In the genomic region with DNA sequence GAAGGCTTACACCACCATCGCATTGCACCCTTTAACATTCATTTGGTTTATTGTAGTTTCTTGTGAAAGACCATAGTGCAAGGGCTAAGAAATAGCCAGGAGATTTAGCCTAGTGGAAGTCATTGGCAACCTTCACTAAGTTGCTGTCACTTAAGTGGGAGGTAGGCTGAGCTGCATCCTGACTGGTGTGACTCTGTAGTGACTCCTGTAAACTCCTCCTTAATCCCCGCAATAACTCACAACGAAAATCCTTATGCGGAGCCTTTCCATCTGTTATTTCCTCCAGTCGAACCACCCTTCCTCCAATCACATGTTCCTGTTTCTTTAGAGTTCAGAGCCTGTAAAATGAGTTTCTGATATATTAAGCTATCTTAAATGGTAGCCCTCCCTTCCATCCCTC, we compare ENCODE assay signal across 8 mouse cellular contexts. TPM values are rescaled to one million over a fixed set of nuclear protein-coding genes. Genes with fewer than 3 reads are reported as not detected.
A peak's percentile ranks its signal among the peaks of the same experiment; 100 is the strongest.
DNase-seq lines count a peak whose midpoint lies in the region; ATAC-seq and TF ChIP-seq lines count a peak whose summit lies in the region.

No protein-coding gene starts in this region.

- peak overlapping the region; percentile 83 for H3K4me3 ChIP-seq in kidney, adult 2 months (ENCODE audit: insufficient read depth, low read depth, low read length)
- H3K4me3 ChIP-seq in forebrain, embryonic 15.5 days: peak overlapping the region; percentile 82
- peak overlapping the region; percentile 94 for H3K4me3 ChIP-seq in liver, embryonic 11.5 days (ENCODE audit: low read depth, low read length)
- peak overlapping the region; percentile 89 for H3K4me3 ChIP-seq in stomach, embryonic 15.5 days (replicated peaks)

- no peaks in the 10 kb centered on the region for H3K36me3 ChIP-seq in kidney, adult 2 months (ENCODE audit: control insufficient read depth, insufficient read depth, low read length)
- H3K36me3 ChIP-seq in forebrain, embryonic 15.5 days: no peaks in the 10 kb centered on the region
- H3K36me3 ChIP-seq in liver, embryonic 11.5 days (ENCODE audit: control insufficient read depth, insufficient read depth, low read length): no peaks in the 10 kb centered on the region
- no peaks in the 10 kb centered on the region for H3K36me3 ChIP-seq in stomach, embryonic 15.5 days

- peaks cover 14% of the 10 kb centered on the region; the same call in 1 of the 2 replicates for H3K4me1 ChIP-seq in kidney, adult 2 months (ENCODE audit: control insufficient read depth, insufficient read depth, low read length)
- H3K4me1 ChIP-seq in forebrain, embryonic 15.5 days: peaks cover 16% of the 10 kb centered on the region
- peaks cover 34% of the 10 kb centered on the region for H3K4me1 ChIP-seq in liver, embryonic 11.5 days (replicated peaks; ENCODE audit: control insufficient read depth, insufficient read depth, low read length)
- peaks cover 16% of the 10 kb centered on the region for H3K4me1 ChIP-seq in stomach, embryonic 15.5 days

- no peaks in the 10 kb centered on the region for H3K9me3 ChIP-seq in forebrain, embryonic 15.5 days
- H3K9me3 ChIP-seq in liver, embryonic 11.5 days (ENCODE audit: control insufficient read depth, low read length): no peaks in the 10 kb centered on the region
- no peaks in the 10 kb centered on the region for H3K9me3 ChIP-seq in stomach, embryonic 15.5 days

- no peaks in the 10 kb centered on the region for H3K27me3 ChIP-seq in kidney, adult 2 months (replicated peaks; ENCODE audit: control insufficient read depth, insufficient read depth, low read length)
- no peaks in the 10 kb centered on the region for H3K27me3 ChIP-seq in forebrain, embryonic 15.5 days
- H3K27me3 ChIP-seq in liver, embryonic 11.5 days (replicated peaks; ENCODE audit: control insufficient read depth, insufficient read depth, low read length): no peaks in the 10 kb centered on the region
- no peaks in the 10 kb centered on the region for H3K27me3 ChIP-seq in stomach, embryonic 15.5 days (replicated peaks)

- H3K9ac ChIP-seq in forebrain, embryonic 15.5 days (replicated peaks): peak overlapping the region; percentile 97
- H3K9ac ChIP-seq in liver, embryonic 11.5 days (ENCODE audit: low read depth, low read length): peak overlapping the region; percentile 55
- no peak overlapping the region for H3K9ac ChIP-seq in stomach, embryonic 15.5 days

- no peak for TF ChIP-seq POLR2A in kidney, adult 2 months (IDR thresholded peaks at IDR 0.05; ENCODE audit: low read depth, low read length)

- ATAC-seq in forebrain, embryonic 15.5 days (replicated peaks): peak; percentile 18
- ATAC-seq in liver, embryonic 11.5 days (replicated peaks; ENCODE audit: low FRiP score): no peak; the same call in 1 of the 2 replicates
- ATAC-seq in stomach, embryonic 15.5 days (ENCODE audit: insufficient read depth, low FRiP score, low read depth): peak; percentile 3; the same call in 1 of the 2 replicates

- TF ChIP-seq CTCF in kidney, adult 2 months (conservative IDR thresholded peaks at IDR 0.05; ENCODE audit: insufficient read depth, insufficient read length, low read depth, low read length): no peak

- peak overlapping the region; percentile 85 for H3K4me2 ChIP-seq in forebrain, embryonic 15.5 days (replicated peaks)
- peak overlapping the region; percentile 63 for H3K4me2 ChIP-seq in liver, embryonic 11.5 days
- peak overlapping the region; percentile 72 for H3K4me2 ChIP-seq in stomach, embryonic 15.5 days

- 9% methylated on average over 5 of the region's 5 CpGs for WGBS in kidney, adult 2 months
- 20% methylated on average over 5 of the region's 5 CpGs for WGBS in forebrain, embryonic 15.5 days
- 15% methylated on average over 5 of the region's 5 CpGs for WGBS in liver, embryonic 11.5 days
- 13% methylated on average over 5 of the region's 5 CpGs for WGBS in stomach, embryonic 15.5 days

- peak overlapping the region; percentile 64 for H3K27ac ChIP-seq in kidney, adult 2 months (ENCODE audit: insufficient read depth, low read depth, low read length)
- H3K27ac ChIP-seq in forebrain, embryonic 15.5 days (replicated peaks): peak overlapping the region; percentile 100
- H3K27ac ChIP-seq in liver, embryonic 11.5 days (ENCODE audit: low read depth, low read length): peak overlapping the region; percentile 98
- H3K27ac ChIP-seq in stomach, embryonic 15.5 days: peak overlapping the region; percentile 100

- DNase-seq in kidney, adult 2 months: no peak
- DNase-seq in kidney, postnatal 14 days: no peak
- peak; percentile 80 for DNase-seq in MEL-GATA-1-ER (ENCODE audit: extremely low read depth, low read depth)
- DNase-seq in liver, embryonic 11.5 days (ENCODE audit: low spot score): no peak
- DNase-seq in layer of hippocampus, postnatal 36 days: no peak
- no peak for DNase-seq in embryo, embryonic 10.5 days (ENCODE audit: low spot score)

RNA-seq across cellular contexts. Expression of gene Dnajb12, which starts 0.5 kb away (rescaled TPM):
- 85.8 and 87.3 TPM in 2 replicates for polyA plus RNA-seq in kidney, adult 2 months (2012; rRNA removed)
- polyA plus RNA-seq in forebrain, embryonic 15.5 days (2015; fragmentation: Nextera tagmentation; extraction: Ambion mirVana): 16.9 and 17.5 TPM in 2 replicates
- polyA plus RNA-seq in liver, embryonic 11.5 days (2014; fragmentation: Nextera tagmentation; extraction: Ambion mirVana): 27.4 and 30.2 TPM in 2 replicates
- 20.6 and 22.0 TPM in 2 replicates for polyA plus RNA-seq in stomach, embryonic 15.5 days (2015; fragmentation: Nextera tagmentation; extraction: Ambion mirVana)
- total RNA-seq in layer of hippocampus, postnatal 36 days (2021): 10 to 100 TPM; 48.0 to 48.3 TPM
